Mouse (Mus musculus): ENCODE measurements at regions not wholly inside any gene's neighbourhood (a gene's known extent, or its start where the extent isn't known, plus 50 kb on each side); places are given as distances from the start of the nearest gene placed in this dataset.

GRCm38 (mm10) chr8:79545866-79546373 is 93.5 kb upstream of the Otud4 start:
- TF ChIP-seq CTCF (conservative IDR thresholded peaks at IDR 0.05; ENCODE audit: low read length) (no peak), POU5F1 (IDR thresholded peaks at IDR 0.05; ENCODE audit: borderline replicate concordance, low read length) (no peak), NANOG (IDR thresholded peaks at IDR 0.05; ENCODE audit: borderline replicate concordance, low read length) (0 out of 2 replicates have a peak, but pooled peaks have one; percentile 24)
